Mouse (Mus musculus) liver, adult (tissue): ENCODE results near the gene Lce1d.

Source experiments
- GATA4 ChIP-seq: IDR thresholded peaks from 2 replicates; pipeline ENCODE4 v1.6.1; 2014; ENCODE audit warnings: mild to moderate bottlenecking, low read length; ENCODE audit not compliant: insufficient replicate concordance

Lce1d gene

GRCm38 (mm10) chr3:92687110-92687509, at the start of gene Lce1d:
Gene Lce1d (minus strand): TSS chr3:92687210.
- TF ChIP-seq GATA4 = no peak

- TF ChIP-seq GATA4 = no peak
These were observed 35.6 kb upstream of the Lce1d start for GRCm38 (mm10) chr3:92722631-92723030.

GRCm38 (mm10) chr3:92720250-92720649, 33.2 kb upstream of the Lce1d start, which contains the start of gene Lce1f:
Gene Lce1f (minus strand): TSS chr3:92720350.
- no peak for TF ChIP-seq GATA4

- TF ChIP-seq GATA4 = no peak
These were observed 28.1 kb upstream of the Lce1d start for GRCm38 (mm10) chr3:92715122-92715521.

GRCm38 (mm10) chr3:92708974-92709373, 22.0 kb upstream of the Lce1d start, which contains the start of gene Lce1e:
Gene Lce1e (minus strand): TSS chr3:92709074.
- TF ChIP-seq GATA4 = no peak

- TF ChIP-seq GATA4 = no peak
These were observed 7.6 kb upstream of the Lce1d start for GRCm38 (mm10) chr3:92694613-92695012.

GRCm38 (mm10) chr3:92691688-92692087, 4.7 kb upstream of the Lce1d start:
- no peak for TF ChIP-seq GATA4

GRCm38 (mm10) chr3:92678947-92679346, 8.1 kb downstream of the Lce1d start, which contains the start of gene Lce1c:
Gene Lce1c (plus strand): TSS chr3:92679247.
- TF ChIP-seq GATA4 = no peak

- no peak for TF ChIP-seq GATA4
These were observed 16.8 kb downstream of the Lce1d start, which contains the start of gene Lce1a2 for GRCm38 (mm10) chr3:92670215-92670614. Gene Lce1a2 (minus strand): TSS chr3:92670315.

GRCm38 (mm10) chr3:92656826-92657225, 30.2 kb downstream of the Lce1d start, which contains the start of gene Lce1b:
Gene Lce1b (minus strand): TSS chr3:92656926.
- TF ChIP-seq GATA4 = no peak

GRCm38 (mm10) chr3:92648207-92648606, 38.8 kb downstream of the Lce1d start, which contains the start of gene Lce1a1:
Gene Lce1a1 (minus strand): TSS chr3:92648307.
- TF ChIP-seq GATA4 = no peak

- TF ChIP-seq GATA4 = no peak
These were observed 47.2 kb downstream of the Lce1d start for GRCm38 (mm10) chr3:92639854-92640253.

GRCm38 (mm10) chr3:92638653-92638991, 48.4 kb downstream of the Lce1d start:
- no peak for TF ChIP-seq GATA4

- TF ChIP-seq GATA4 = no peak
These were observed 49.0 kb downstream of the Lce1d start for GRCm38 (mm10) chr3:92637745-92638652.
